Mouse (Mus musculus): ENCODE results near the gene Fnbp4.

Gene Fnbp4

DNA sequence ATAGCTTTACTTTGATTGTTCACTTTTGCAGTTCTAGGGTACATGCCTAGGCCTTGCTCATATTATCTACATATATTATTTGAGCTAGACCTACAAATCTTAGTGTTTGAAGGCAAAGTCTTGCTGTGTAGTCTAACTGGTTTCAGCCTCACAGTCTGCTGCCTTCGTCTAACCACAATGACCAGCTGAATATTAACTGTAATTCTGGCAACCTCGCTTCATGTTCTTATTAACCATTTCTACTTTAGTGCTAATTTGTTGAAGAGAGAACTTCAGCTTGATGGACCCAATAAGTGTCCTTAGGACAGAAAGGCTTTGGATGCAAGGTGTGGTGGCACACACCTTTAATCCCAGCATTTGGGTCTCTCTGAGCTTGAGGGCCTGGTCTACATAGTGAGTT lies 43.0 kb downstream of the Fnbp4 start:
- DNase-seq, result no peak

GRCm38 (mm10) chr2:90808241-90809126 lies 63.3 kb downstream of the Fnbp4 start:
- DNase-seq, result peak in 1 of 2 experiments; percentile 38

- no peak for DNase-seq
These were observed 65.6 kb downstream of the Fnbp4 start for GRCm38 (mm10) chr2:90810751-90811150.

- DNase-seq, result no peak
These were observed 70.1 kb downstream of the Fnbp4 start for GRCm38 (mm10) chr2:90815266-90815665.

- no peak for DNase-seq
These were observed 71.0 kb downstream of the Fnbp4 start for GRCm38 (mm10) chr2:90816144-90816543.

- DNase-seq, result no peak
These were observed 73.5 kb downstream of the Fnbp4 start for GRCm38 (mm10) chr2:90818710-90819109.

DNA sequence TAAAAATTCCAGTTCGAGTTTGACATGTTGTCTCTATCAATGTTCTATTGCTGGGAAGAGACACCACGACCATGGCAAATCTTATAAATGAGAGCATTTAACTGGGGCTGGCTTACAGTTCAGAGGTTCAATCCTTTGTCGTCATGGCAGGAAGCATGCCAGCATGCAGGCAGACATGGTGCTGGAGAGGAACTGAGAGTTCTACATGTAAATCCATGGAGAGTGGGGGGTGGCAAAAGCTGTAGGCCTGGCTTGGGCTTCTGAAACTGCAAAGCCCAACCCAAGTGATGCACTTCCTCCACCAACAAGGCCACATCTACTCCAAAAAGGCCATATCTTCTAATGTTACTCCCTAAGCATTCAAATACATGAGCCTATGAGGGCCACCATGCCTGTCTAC lies 75.7 kb downstream of the Fnbp4 start:
- no peak for DNase-seq

- DNase-seq, result no peak
These were observed 77.8 kb downstream of the Fnbp4 start for GRCm38 (mm10) chr2:90822978-90823377.

GRCm38 (mm10) chr2:90823781-90824180 lies 78.6 kb downstream of the Fnbp4 start:
- DNase-seq, result peak; percentile 89 to 95

GRCm38 (mm10) chr2:90824528-90824927 lies 79.4 kb downstream of the Fnbp4 start:
- peak in 1 of 2 experiments; percentile 31 for DNase-seq

- DNase-seq, result no peak
These were observed 80.5 kb downstream of the Fnbp4 start for GRCm38 (mm10) chr2:90825515-90826172.

- peak in 1 of 2 experiments; percentile 53 for DNase-seq
These were observed 83.6 kb downstream of the Fnbp4 start for GRCm38 (mm10) chr2:90828739-90829138.

Measured in cerebellum, postnatal 36 days (tissue).